In the genomic region with DNA sequence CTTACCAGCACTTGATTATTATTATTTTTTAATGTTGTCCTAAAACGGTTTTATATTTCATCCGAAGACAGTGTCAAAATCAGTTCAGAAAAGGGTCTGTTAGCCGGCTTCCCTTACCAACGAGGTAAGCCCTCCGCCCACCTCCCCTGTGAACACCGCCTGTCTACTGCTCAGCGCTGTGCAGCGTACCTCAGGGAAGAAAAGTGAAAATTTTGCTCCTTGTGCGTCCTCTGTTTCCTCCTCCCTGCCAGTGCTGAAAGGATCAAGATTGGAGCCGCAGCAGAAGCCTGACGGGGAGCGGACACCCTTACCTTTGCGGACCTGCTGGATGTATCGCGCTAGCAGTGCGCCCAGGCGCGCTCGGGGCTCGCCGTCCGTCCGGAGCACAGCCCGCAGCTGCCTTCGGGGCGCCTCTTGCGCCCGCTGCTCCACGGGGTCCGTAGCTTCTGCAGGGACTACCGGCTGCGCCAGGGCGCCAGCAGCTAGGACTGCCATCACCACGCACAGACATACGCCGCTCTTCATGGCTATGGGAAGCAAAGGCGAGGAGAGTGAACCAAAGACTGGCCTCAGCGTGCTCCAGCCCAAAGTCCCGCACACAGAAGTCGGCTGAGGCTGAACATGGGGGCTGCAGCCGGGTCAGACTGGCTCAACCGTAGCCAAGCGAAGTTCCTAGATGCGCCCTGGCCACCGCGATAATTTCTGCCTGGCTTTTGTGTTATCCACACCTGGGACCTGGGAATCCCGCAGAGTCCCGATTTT, we compare ENCODE assay signal across 8 mouse cellular contexts. TPM values are rescaled to one million over a fixed set of nuclear protein-coding genes. Genes with fewer than 3 reads are reported as not detected.
A peak's percentile ranks its signal among the peaks of the same experiment; 100 is the strongest.
DNase-seq lines count a peak whose midpoint lies in the region; ATAC-seq lines count a peak whose summit lies in the region.

No protein-coding gene starts in this region.

- peak overlapping the region; percentile 52 for H3K4me3 ChIP-seq in heart, embryonic 10.5 days
- H3K4me3 ChIP-seq in limb, embryonic 15.5 days: peak overlapping the region; percentile 30

- H3K36me3 ChIP-seq in heart, embryonic 10.5 days: no peaks in the 10 kb centered on the region
- H3K36me3 ChIP-seq in limb, embryonic 15.5 days: no peaks in the 10 kb centered on the region

- no peak for DNase-seq in heart, embryonic 10.5 days (ENCODE audit: low spot score)
- DNase-seq in heart, postnatal 25 days (ENCODE audit: low spot score): no peak
- peak; percentile 49 for DNase-seq in right cerebral cortex, postnatal 25 days
- DNase-seq in right cerebral cortex, adult 2 months (ENCODE audit: low spot score in 2 of 2): no peak
- no peak for DNase-seq in yolk sac, embryonic 10.5 days (ENCODE audit: low spot score)
- no peak for DNase-seq in ovary, adult 18-20 months (ENCODE audit: low spot score)
- DNase-seq in B cell, adult 2 months: no peak

- intact Hi-C loops in heart, postnatal 25 days (cut with DNase I): no loop called here

- peaks cover 80% of the 10 kb centered on the region for H3K27me3 ChIP-seq in heart, embryonic 10.5 days (ENCODE audit: insufficient read depth, poor library complexity, severe bottlenecking)
- peaks cover 55% of the 10 kb centered on the region for H3K27me3 ChIP-seq in limb, embryonic 15.5 days

- WGBS in heart, embryonic 10.5 days: 2% methylated on average over 48 of the region's 48 CpGs
- WGBS in limb, embryonic 15.5 days: 3% methylated on average over 48 of the region's 48 CpGs

- H3K4me2 ChIP-seq in limb, embryonic 15.5 days: peak overlapping the region; percentile 55

- no peak overlapping the region for H3K9ac ChIP-seq in limb, embryonic 15.5 days

- H3K9me3 ChIP-seq in heart, embryonic 10.5 days: no peaks in the 10 kb centered on the region
- H3K9me3 ChIP-seq in limb, embryonic 15.5 days: no peaks in the 10 kb centered on the region

- ATAC-seq in limb, embryonic 15.5 days (ENCODE audit: insufficient number of reproducible peaks, low FRiP score, low TSS enrichment, low read depth): no peak

- no peak overlapping the region for H3K27ac ChIP-seq in heart, embryonic 10.5 days
- H3K27ac ChIP-seq in limb, embryonic 15.5 days: no peak overlapping the region

- peaks cover 23% of the 10 kb centered on the region for H3K4me1 ChIP-seq in heart, embryonic 10.5 days
- H3K4me1 ChIP-seq in limb, embryonic 15.5 days: peaks cover 20% of the 10 kb centered on the region

RNA-seq across cellular contexts. Expression of a gene that starts 1.3 kb away (rescaled TPM):
- polyA plus RNA-seq in heart, embryonic 10.5 days (2016; fragmentation: Nextera tagmentation; extraction: Ambion mirVana): 11.2 and 12.5 TPM in 2 replicates
- not detected for total RNA-seq in heart, postnatal 25 days (2021)
- 4.8 and 5.9 TPM in 2 replicates for polyA plus RNA-seq in limb, embryonic 15.5 days (2015; fragmentation: Nextera tagmentation; extraction: Ambion mirVana)
